Mouse (Mus musculus) limb, embryonic 10.5 days (tissue): ENCODE data around the gene Erc2. TPM values are rescaled to one million over a fixed set of nuclear protein-coding genes. Genes with fewer than 3 reads are reported as not detected.

Experiments used
- DNase-seq: peaks from one replicate; pipeline ENCODE4 v3.0.0-alpha.2; 2017; ENCODE audit warnings: low spot score
- H3K27ac ChIP-seq: fragments of 300-500 bp; sonication (generic); 2 replicates; pipeline ENCODE4 v1.5.1; 2016; ENCODE audit warnings: mild to moderate bottlenecking
- H3K27me3 ChIP-seq: fragments of 300-500 bp; sonication (generic); 2 replicates; pipeline ENCODE4 v1.6.1; 2016; ENCODE audit warnings: low read depth, mild to moderate bottlenecking; ENCODE audit not compliant: poor library complexity, severe bottlenecking
- H3K36me3 ChIP-seq: fragments of 300-500 bp; sonication (generic); 2 replicates; pipeline ENCODE4 v1.6.1; 2016; ENCODE audit warnings: mild to moderate bottlenecking, moderate library complexity
- H3K4me1 ChIP-seq: fragments of 300-500 bp; sonication (generic); 2 replicates; pipeline ENCODE4 v1.6.1; 2016
- H3K4me3 ChIP-seq: fragments of 300-500 bp; sonication (generic); 2 replicates; pipeline ENCODE4 v1.5.1; 2016; ENCODE audit warnings: mild to moderate bottlenecking, moderate library complexity
- H3K9me3 ChIP-seq: fragments of 300-500 bp; sonication (generic); replicated peaks from 2 replicates; pipeline ENCODE4 v1.6.1; 2016; ENCODE audit warnings: mild to moderate bottlenecking
- WGBS: fragments of 180-500 bp; shearing (Covaris S2); methylation state at CpG from one replicate; pipeline ENCODE4 v1.1.7; 2016; 5-methylcytosine and 5-hydroxymethylcytosine counted together
- polyA plus RNA-seq: library from polyadenylated mRNA; unstranded; fragments of >200 nt; fragmentation: Nextera tagmentation; extraction: Ambion mirVana; gene quantifications from 2 replicates; pipeline ENCODE4 v1.2.1, GENCODE M21; 2016

Erc2 gene
- polyA plus RNA-seq, 1 experiment from 2014 or later = 4.8 TPM

GRCm38 (mm10) chr14:27629369-27630012, 7.3 kb downstream of the Erc2 start:
- Histone ChIP-seq H3K36me3 (no peaks in the 10 kb centered on the region), H3K27ac (no peak overlapping the region), H3K27me3 (peaks cover 3% of the 10 kb centered on the region), H3K9me3 (no peaks in the 10 kb centered on the region), H3K4me3 (no peak overlapping the region), H3K4me1 (no peaks in the 10 kb centered on the region)
- no peak for DNase-seq
- 86% methylated on average over 5 of the region's 5 CpGs for WGBS

- Histone ChIP-seq H3K4me1 (peaks cover 5% of the 10 kb centered on the region; the same call in 1 of the 2 replicates), H3K36me3 (no peaks in the 10 kb centered on the region), H3K9me3 (no peaks in the 10 kb centered on the region), H3K27ac (no peak overlapping the region), H3K27me3 (no peaks in the 10 kb centered on the region), H3K4me3 (no peak overlapping the region)
- DNase-seq = no peak
- 84% methylated on average over 9 of the region's 9 CpGs for WGBS
Observed at GRCm38 (mm10) chr14:27630973-27631640, 8.9 kb downstream of the Erc2 start.

- no peak for DNase-seq
- Histone ChIP-seq H3K27me3 (no peaks in the 10 kb centered on the region), H3K36me3 (no peaks in the 10 kb centered on the region), H3K9me3 (no peaks in the 10 kb centered on the region), H3K27ac (no peak overlapping the region), H3K4me3 (no peak overlapping the region), H3K4me1 (peaks cover 5% of the 10 kb centered on the region; the same call in 1 of the 2 replicates)
- WGBS = 42% methylated on average over 6 of the region's 6 CpGs
Observed at GRCm38 (mm10) chr14:27634761-27635160, 12.5 kb downstream of the Erc2 start.

- Histone ChIP-seq H3K4me3 (no peak overlapping the region), H3K27ac (no peak overlapping the region), H3K36me3 (no peaks in the 10 kb centered on the region), H3K9me3 (no peaks in the 10 kb centered on the region), H3K4me1 (peaks cover 5% of the 10 kb centered on the region; the same call in 1 of the 2 replicates), H3K27me3 (no peaks in the 10 kb centered on the region)
- 92% methylated on average over 2 of the region's 2 CpGs for WGBS
- DNase-seq = no peak
Observed at GRCm38 (mm10) chr14:27636556-27636955, 14.3 kb downstream of the Erc2 start.

GRCm38 (mm10) chr14:27641382-27641781, 19.2 kb downstream of the Erc2 start:
- Histone ChIP-seq H3K4me1 (0 out of 2 replicates have a peak, but pooled peaks cover 4% of the 10 kb centered on the region), H3K27me3 (no peaks in the 10 kb centered on the region), H3K4me3 (no peak overlapping the region), H3K9me3 (no peaks in the 10 kb centered on the region), H3K36me3 (no peaks in the 10 kb centered on the region), H3K27ac (no peak overlapping the region)
- 89% methylated on average over 3 of the region's 3 CpGs for WGBS
- DNase-seq = no peak

GRCm38 (mm10) chr14:27642981-27643380, 20.8 kb downstream of the Erc2 start:
- Histone ChIP-seq H3K4me1 (0 out of 2 replicates have a peak, but pooled peaks cover 4% of the 10 kb centered on the region), H3K4me3 (no peak overlapping the region), H3K27ac (no peak overlapping the region), H3K27me3 (no peaks in the 10 kb centered on the region), H3K36me3 (no peaks in the 10 kb centered on the region), H3K9me3 (no peaks in the 10 kb centered on the region)
- 45% methylated on average over 2 of the region's 2 CpGs for WGBS
- no peak for DNase-seq

- no peaks in the 10 kb centered on the region for H3K36me3 ChIP-seq
- no peak overlapping the region for H3K27ac ChIP-seq
- 30% methylated on average over 11 of the region's 11 CpGs for WGBS
- peaks cover 8% of the 10 kb centered on the region; the same call in 1 of the 2 replicates for H3K4me1 ChIP-seq
- no peak overlapping the region for H3K4me3 ChIP-seq
- no peaks in the 10 kb centered on the region for H3K9me3 ChIP-seq
- no peaks in the 10 kb centered on the region for H3K27me3 ChIP-seq
- no peak for DNase-seq
Observed at GRCm38 (mm10) chr14:27654670-27655069, 32.4 kb downstream of the Erc2 start.

- no peaks in the 10 kb centered on the region for H3K9me3 ChIP-seq
Observed at GRCm38 (mm10) chr14:27658616-27659015, 36.4 kb downstream of the Erc2 start.

GRCm38 (mm10) chr14:27661466-27661865, 39.2 kb downstream of the Erc2 start:
- Histone ChIP-seq H3K9me3 (no peaks in the 10 kb centered on the region), H3K4me3 (no peak overlapping the region), H3K27me3 (no peaks in the 10 kb centered on the region), H3K4me1 (peaks cover 15% of the 10 kb centered on the region), H3K27ac (no peak overlapping the region), H3K36me3 (no peaks in the 10 kb centered on the region)
- WGBS = 61% methylated on average over 4 of the region's 4 CpGs
- DNase-seq = no peak

More at GRCm38 (mm10) chr14:27658616-27659015, 36.4 kb downstream of the Erc2 start:
- H3K36me3 ChIP-seq = no peaks in the 10 kb centered on the region
- peaks cover 23% of the 10 kb centered on the region for H3K4me1 ChIP-seq
- no peaks in the 10 kb centered on the region for H3K27me3 ChIP-seq
- H3K27ac ChIP-seq = no peak overlapping the region
- H3K4me3 ChIP-seq = no peak overlapping the region
- WGBS = 88% methylated on average over 3 of the region's 3 CpGs
- DNase-seq = no peak

- DNase-seq = no peak
- H3K27me3 ChIP-seq = no peaks in the 10 kb centered on the region
- H3K9me3 ChIP-seq = no peaks in the 10 kb centered on the region
- peaks cover 15% of the 10 kb centered on the region for H3K4me1 ChIP-seq
- no peaks in the 10 kb centered on the region for H3K36me3 ChIP-seq
- peak overlapping the region; percentile 39; the same call in 1 of the 2 replicates for H3K27ac ChIP-seq
- H3K4me3 ChIP-seq = no peak overlapping the region
Observed at GRCm38 (mm10) chr14:27662251-27662650, 40.0 kb downstream of the Erc2 start.

GRCm38 (mm10) chr14:27667016-27667852, 45.0 kb downstream of the Erc2 start:
- WGBS = 92% methylated on average over 11 of the region's 11 CpGs
- no peaks in the 10 kb centered on the region for H3K36me3 ChIP-seq
- H3K4me1 ChIP-seq = peaks cover 16% of the 10 kb centered on the region
- no peak overlapping the region for H3K4me3 ChIP-seq
- no peak for DNase-seq
- no peaks in the 10 kb centered on the region for H3K9me3 ChIP-seq
- H3K27me3 ChIP-seq = no peaks in the 10 kb centered on the region
- H3K27ac ChIP-seq = no peak overlapping the region

GRCm38 (mm10) chr14:27668151-27668550, 45.9 kb downstream of the Erc2 start:
- Histone ChIP-seq H3K4me3 (no peak overlapping the region), H3K27me3 (no peaks in the 10 kb centered on the region), H3K36me3 (no peaks in the 10 kb centered on the region), H3K27ac (no peak overlapping the region), H3K9me3 (no peaks in the 10 kb centered on the region), H3K4me1 (peaks cover 8% of the 10 kb centered on the region; the same call in 1 of the 2 replicates)
- 87% methylated on average over 6 of the region's 6 CpGs for WGBS
- no peak for DNase-seq

- Histone ChIP-seq H3K4me1 (peaks cover 8% of the 10 kb centered on the region; the same call in 1 of the 2 replicates), H3K9me3 (no peaks in the 10 kb centered on the region), H3K4me3 (no peak overlapping the region), H3K27ac (no peak overlapping the region), H3K36me3 (no peaks in the 10 kb centered on the region), H3K27me3 (no peaks in the 10 kb centered on the region)
- 83% methylated on average over 3 of the region's 3 CpGs for WGBS
- no peak for DNase-seq
Observed at GRCm38 (mm10) chr14:27669939-27670338, 47.7 kb downstream of the Erc2 start.
